Mouse (Mus musculus) hindbrain, embryonic 16.5 days (tissue): ENCODE results near the gene Myo5a. TPM values are rescaled to one million over a fixed set of nuclear protein-coding genes. Genes with fewer than 3 reads are reported as not detected.

Source experiments
- ATAC-seq: fragments of 200-750 bp; cut with Nextera tagmentation; 2 replicates; pipeline ENCODE4 v1.8.0; 2017; ENCODE audit warnings: moderate TSS enrichment, moderate library complexity
- H3K27ac ChIP-seq: fragments of 300-500 bp; sonication (generic); 2 replicates; pipeline ENCODE4 v1.5.1; 2014; ENCODE audit warnings: low read depth, mild to moderate bottlenecking, control low read depth, low read length, moderate library complexity
- H3K27me3 ChIP-seq: fragments of 300-500 bp; sonication (generic); replicated peaks from 2 replicates; pipeline ENCODE4 v1.6.1; 2014; ENCODE audit warnings: low read length; ENCODE audit not compliant: control insufficient read depth, insufficient read depth
- H3K36me3 ChIP-seq: fragments of 300-500 bp; sonication (generic); 2 replicates; pipeline ENCODE4 v1.6.1; 2014; ENCODE audit warnings: mild to moderate bottlenecking, low read length, moderate library complexity, mixed read lengths; ENCODE audit not compliant: control insufficient read depth, insufficient read depth
- H3K4me1 ChIP-seq: fragments of 300-500 bp; sonication (generic); 2 replicates; pipeline ENCODE4 v1.6.1; 2014; ENCODE audit warnings: low read depth, low read length; ENCODE audit not compliant: control insufficient read depth, insufficient read depth
- H3K4me2 ChIP-seq: fragments of 300-500 bp; sonication (generic); 2 replicates; pipeline ENCODE4 v1.6.1; 2014; ENCODE audit warnings: mild to moderate bottlenecking, low read length, control low read depth, moderate library complexity
- H3K4me3 ChIP-seq: fragments of 300-500 bp; sonication (generic); 2 replicates; pipeline ENCODE4 v1.5.1; 2014; ENCODE audit warnings: mild to moderate bottlenecking, low read length, control low read depth, moderate library complexity
- H3K9ac ChIP-seq: fragments of 300-500 bp; sonication (generic); 2 replicates; pipeline ENCODE4 v1.6.1; 2014; ENCODE audit warnings: low read depth, mild to moderate bottlenecking, control low read depth, low read length, moderate library complexity
- H3K9me3 ChIP-seq: fragments of 300-500 bp; sonication (generic); 2 replicates; pipeline ENCODE4 v1.6.1; 2014; ENCODE audit warnings: mild to moderate bottlenecking, low read length, moderate library complexity; ENCODE audit not compliant: control insufficient read depth
- WGBS: fragments of 180-500 bp; shearing (Covaris S2); extraction: QIAGEN DNeasy Blood & Tissue Kit; methylation state at CpG from one replicate; pipeline ENCODE4 v1.1.7; 2014; 5-methylcytosine and 5-hydroxymethylcytosine counted together
- polyA plus RNA-seq: library from polyadenylated mRNA; unstranded; fragments of >200 nt; fragmentation: Nextera tagmentation; extraction: Ambion mirVana; gene quantifications from 2 replicates; pipeline ENCODE4 v1.2.1, GENCODE M21; 2015

Myo5a gene
- polyA plus RNA-seq, 1 experiment from 2014 or later = 26.8 TPM

- ATAC-seq = peak; percentile 96
- 0% methylated on average over 63 of the region's 73 CpGs for WGBS
Observed at GRCm38 (mm10) chr9:75037451-75038356, 33.1 kb upstream of the Myo5a start, which contains the start of gene Arpp19. Gene Arpp19 (plus strand): TSS chr9:75037614.

GRCm38 (mm10) chr9:75038357-75038688 is 32.5 kb upstream of the Myo5a start:
- 2% methylated on average over 10 of the region's 10 CpGs for WGBS
- H3K9me3 ChIP-seq = no peaks in the 10 kb centered on the region
- H3K4me1 ChIP-seq = peaks cover 11% of the 10 kb centered on the region
- peak overlapping the region; percentile 53 for H3K4me3 ChIP-seq
- no peak for ATAC-seq
- no peak overlapping the region for H3K27ac ChIP-seq
- no peaks in the 10 kb centered on the region for H3K27me3 ChIP-seq
- H3K4me2 ChIP-seq = peak overlapping the region; percentile 69
- no peaks in the 10 kb centered on the region for H3K36me3 ChIP-seq
- peak overlapping the region; percentile 84 for H3K9ac ChIP-seq

More at GRCm38 (mm10) chr9:75037451-75038356, 33.1 kb upstream of the Myo5a start, which contains the start of gene Arpp19:
- Histone ChIP-seq H3K9ac (peak within 1 kb of the TSS; percentile 84), H3K27ac (peak within 1 kb of the TSS; percentile 49; the same call in 1 of the 2 replicates), H3K4me3 (peak within 1 kb of the TSS; percentile 53), H3K9me3 (no peaks in the 10 kb centered on the region), H3K36me3 (no peaks in the 10 kb centered on the region), H3K4me1 (peaks cover 11% of the 10 kb centered on the region), H3K4me2 (peak within 1 kb of the TSS; percentile 69), H3K27me3 (no peaks in the 10 kb centered on the region)

- WGBS = 88% methylated on average over 2 of the region's 2 CpGs
- no peaks in the 10 kb centered on the region for H3K27me3 ChIP-seq
- H3K9me3 ChIP-seq = no peaks in the 10 kb centered on the region
- no peak overlapping the region for H3K9ac ChIP-seq
- H3K4me3 ChIP-seq = no peak overlapping the region
- H3K36me3 ChIP-seq = no peaks in the 10 kb centered on the region
- H3K4me1 ChIP-seq = peaks cover 11% of the 10 kb centered on the region
- ATAC-seq = no peak
- no peak overlapping the region for H3K4me2 ChIP-seq
- no peak overlapping the region for H3K27ac ChIP-seq
Observed at GRCm38 (mm10) chr9:75040566-75040965, 30.2 kb upstream of the Myo5a start.

GRCm38 (mm10) chr9:75041840-75042525 is 28.8 kb upstream of the Myo5a start:
- WGBS = 90% methylated on average over 2 of the region's 2 CpGs
- H3K4me3 ChIP-seq = no peak overlapping the region
- no peaks in the 10 kb centered on the region for H3K27me3 ChIP-seq
- H3K27ac ChIP-seq = no peak overlapping the region
- H3K4me1 ChIP-seq = peaks cover 11% of the 10 kb centered on the region
- peaks cover 3% of the 10 kb centered on the region; the same call in 1 of the 2 replicates for H3K36me3 ChIP-seq
- H3K9me3 ChIP-seq = no peaks in the 10 kb centered on the region
- no peak overlapping the region for H3K4me2 ChIP-seq
- no peak for ATAC-seq
- H3K9ac ChIP-seq = no peak overlapping the region

- Histone ChIP-seq H3K4me2 (no peak overlapping the region), H3K4me1 (peaks cover 11% of the 10 kb centered on the region), H3K9me3 (no peaks in the 10 kb centered on the region), H3K27me3 (no peaks in the 10 kb centered on the region), H3K9ac (no peak overlapping the region), H3K36me3 (peaks cover 3% of the 10 kb centered on the region; the same call in 1 of the 2 replicates), H3K4me3 (no peak overlapping the region), H3K27ac (no peak overlapping the region)
- 92% methylated on average over 2 of the region's 2 CpGs for WGBS
- no peak for ATAC-seq
Observed at GRCm38 (mm10) chr9:75043191-75043590, 27.6 kb upstream of the Myo5a start.

- Histone ChIP-seq H3K27ac (no peak overlapping the region), H3K4me1 (no peaks in the 10 kb centered on the region), H3K9me3 (no peaks in the 10 kb centered on the region), H3K27me3 (no peaks in the 10 kb centered on the region), H3K36me3 (peaks cover 3% of the 10 kb centered on the region; the same call in 1 of the 2 replicates), H3K4me3 (no peak overlapping the region), H3K4me2 (no peak overlapping the region), H3K9ac (no peak overlapping the region)
- ATAC-seq = no peak
Observed at GRCm38 (mm10) chr9:75047079-75047478, 23.7 kb upstream of the Myo5a start.

- 77% methylated on average over 3 of the region's 3 CpGs for WGBS
- Histone ChIP-seq H3K27ac (no peak overlapping the region), H3K36me3 (peaks cover 3% of the 10 kb centered on the region; the same call in 1 of the 2 replicates), H3K4me1 (no peaks in the 10 kb centered on the region), H3K9me3 (no peaks in the 10 kb centered on the region), H3K4me2 (no peak overlapping the region), H3K4me3 (no peak overlapping the region), H3K27me3 (no peaks in the 10 kb centered on the region), H3K9ac (no peak overlapping the region)
- ATAC-seq = no peak
Observed at GRCm38 (mm10) chr9:75049100-75049499, 21.7 kb upstream of the Myo5a start.

GRCm38 (mm10) chr9:75050003-75050402 is 20.8 kb upstream of the Myo5a start:
- Histone ChIP-seq H3K9me3 (no peaks in the 10 kb centered on the region), H3K4me1 (no peaks in the 10 kb centered on the region), H3K9ac (no peak overlapping the region), H3K27ac (no peak overlapping the region), H3K4me2 (no peak overlapping the region), H3K27me3 (no peaks in the 10 kb centered on the region), H3K36me3 (peaks cover 3% of the 10 kb centered on the region; the same call in 1 of the 2 replicates), H3K4me3 (no peak overlapping the region)
- ATAC-seq = peak; percentile 81
- 26% methylated on average over 3 of the region's 3 CpGs for WGBS

GRCm38 (mm10) chr9:75051841-75052240 is 19.0 kb upstream of the Myo5a start:
- Histone ChIP-seq H3K4me3 (no peak overlapping the region), H3K27ac (no peak overlapping the region), H3K9ac (no peak overlapping the region), H3K4me1 (no peaks in the 10 kb centered on the region), H3K36me3 (peaks cover 2% of the 10 kb centered on the region; the same call in 1 of the 2 replicates), H3K4me2 (no peak overlapping the region), H3K27me3 (no peaks in the 10 kb centered on the region), H3K9me3 (no peaks in the 10 kb centered on the region)
- ATAC-seq = no peak
- whole genome bisulfite sequencing = 80% methylated on average over 4 of the region's 4 CpGs
